Mouse (Mus musculus) testis, postnatal 10 days (tissue): Measurements from ENCODE around the gene 2310030G06Rik.
A peak's percentile ranks its signal among the peaks of the same experiment; 100 is the strongest.

Experiments used
- DNase-seq: peaks from one replicate; pipeline ENCODE4 v3.0.0; 2021; ENCODE audit warnings: low spot score

Gene 2310030G06Rik

GRCm38 (mm10) chr9:50746214-50746677 lies at the start of gene 2310030G06Rik:
Gene 2310030G06Rik, minus strand, starts transcription at chr9:50746536.
- DNase-seq, result peak; percentile 52

- DNase-seq, result no peak
Measured at GRCm38 (mm10) chr9:50795266-50795665, 48.9 kb upstream of the 2310030G06Rik start.

GRCm38 (mm10) chr9:50782155-50782554 lies 35.8 kb upstream of the 2310030G06Rik start:
- DNase-seq, result peak; percentile 59

- DNase-seq, result no peak
Measured at GRCm38 (mm10) chr9:50776162-50776760, 29.9 kb upstream of the 2310030G06Rik start.

- no peak for DNase-seq
Measured at GRCm38 (mm10) chr9:50775662-50776126, 29.4 kb upstream of the 2310030G06Rik start.

- peak; percentile 94 for DNase-seq
Measured at GRCm38 (mm10) chr9:50774991-50775612, 28.8 kb upstream of the 2310030G06Rik start, which contains the start of the genes Alg9 and 1110032A03Rik. Gene Alg9, plus strand, starts transcription at chr9:50775019. Gene 1110032A03Rik, minus strand, starts transcription at chr9:50775520.

- DNase-seq, result no peak
Measured at GRCm38 (mm10) chr9:50774026-50774462, 27.7 kb upstream of the 2310030G06Rik start.

GRCm38 (mm10) chr9:50770011-50770410 lies 23.7 kb upstream of the 2310030G06Rik start:
- no peak for DNase-seq

GRCm38 (mm10) chr9:50768107-50769002 lies 22.0 kb upstream of the 2310030G06Rik start, which contains the start of gene Fdxacb1:
Gene Fdxacb1, plus strand, starts transcription at chr9:50768236.
- peak; percentile 98 for DNase-seq

- no peak for DNase-seq
Measured at GRCm38 (mm10) chr9:50767531-50768106, 21.3 kb upstream of the 2310030G06Rik start.

GRCm38 (mm10) chr9:50763331-50763730 lies 17.0 kb upstream of the 2310030G06Rik start:
- peak; percentile 49 for DNase-seq

GRCm38 (mm10) chr9:50761520-50762243 lies 15.3 kb upstream of the 2310030G06Rik start:
- no peak for DNase-seq

- no peak for DNase-seq
Measured at GRCm38 (mm10) chr9:50756711-50757110, 10.4 kb upstream of the 2310030G06Rik start.

GRCm38 (mm10) chr9:50753947-50754346 lies 7.6 kb upstream of the 2310030G06Rik start:
- no peak for DNase-seq

- peak; percentile 79 for DNase-seq
Measured at GRCm38 (mm10) chr9:50752784-50753615, 6.7 kb upstream of the 2310030G06Rik start.

- peak; percentile 72 for DNase-seq
Measured at GRCm38 (mm10) chr9:50752054-50752602, 5.8 kb upstream of the 2310030G06Rik start, which contains the start of gene Hspb2. Gene Hspb2, minus strand, starts transcription at chr9:50752354.

- DNase-seq, result no peak
Measured at GRCm38 (mm10) chr9:50751323-50751722, 5.0 kb upstream of the 2310030G06Rik start, which contains the start of gene Cryab. Gene Cryab, plus strand, starts transcription at chr9:50751325.

- DNase-seq, result no peak
Measured at GRCm38 (mm10) chr9:50750706-50751105, 4.4 kb upstream of the 2310030G06Rik start.

GRCm38 (mm10) chr9:50745806-50746205 lies 530 bp downstream of the 2310030G06Rik start:
- DNase-seq, result peak; percentile 34

- DNase-seq, result no peak
Measured at GRCm38 (mm10) chr9:50742744-50743143, 3.6 kb downstream of the 2310030G06Rik start.
